Mouse (Mus musculus) adrenal gland, postnatal 10 days (tissue): ENCODE data around the gene Stradb. TPM values are rescaled to one million over a fixed set of nuclear protein-coding genes. Genes with fewer than 3 reads are reported as not detected.
A peak's percentile ranks its signal among the peaks of the same experiment; 100 is the strongest.

Experiments used
- DNase-seq: peaks from one replicate; pipeline ENCODE4 v3.0.0; 2021; ENCODE audit warnings: mixed read lengths
- total RNA-seq, 2 experiments: library from RNA; stranded (reverse); gene quantifications; 2 replicates each; pipeline ENCODE4 v1.2.3; 2021

Gene Stradb
- total RNA-seq, 2 experiments from 2014 or later: 36.2 to 51.2 TPM

DNA sequence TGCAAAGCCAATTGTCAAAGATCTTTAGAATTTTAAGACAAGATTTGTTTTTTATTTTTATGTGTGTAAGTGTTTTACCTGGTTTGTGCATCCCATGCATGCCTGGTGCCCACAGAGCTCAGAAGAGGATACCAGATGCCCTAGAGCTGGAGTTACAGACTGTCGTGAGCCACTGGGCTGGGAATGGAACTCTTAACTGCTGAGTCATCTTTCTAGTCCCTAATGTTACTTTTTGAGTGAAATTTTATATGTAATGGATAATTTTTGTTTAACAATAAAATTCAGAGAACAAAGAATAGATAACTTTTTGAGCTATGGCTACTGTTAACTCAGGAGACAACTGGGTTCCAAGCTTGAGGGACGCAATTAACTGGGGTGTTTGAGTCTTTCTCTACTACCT is 13.6 kb upstream of the Stradb start:
- no peak for DNase-seq

DNA sequence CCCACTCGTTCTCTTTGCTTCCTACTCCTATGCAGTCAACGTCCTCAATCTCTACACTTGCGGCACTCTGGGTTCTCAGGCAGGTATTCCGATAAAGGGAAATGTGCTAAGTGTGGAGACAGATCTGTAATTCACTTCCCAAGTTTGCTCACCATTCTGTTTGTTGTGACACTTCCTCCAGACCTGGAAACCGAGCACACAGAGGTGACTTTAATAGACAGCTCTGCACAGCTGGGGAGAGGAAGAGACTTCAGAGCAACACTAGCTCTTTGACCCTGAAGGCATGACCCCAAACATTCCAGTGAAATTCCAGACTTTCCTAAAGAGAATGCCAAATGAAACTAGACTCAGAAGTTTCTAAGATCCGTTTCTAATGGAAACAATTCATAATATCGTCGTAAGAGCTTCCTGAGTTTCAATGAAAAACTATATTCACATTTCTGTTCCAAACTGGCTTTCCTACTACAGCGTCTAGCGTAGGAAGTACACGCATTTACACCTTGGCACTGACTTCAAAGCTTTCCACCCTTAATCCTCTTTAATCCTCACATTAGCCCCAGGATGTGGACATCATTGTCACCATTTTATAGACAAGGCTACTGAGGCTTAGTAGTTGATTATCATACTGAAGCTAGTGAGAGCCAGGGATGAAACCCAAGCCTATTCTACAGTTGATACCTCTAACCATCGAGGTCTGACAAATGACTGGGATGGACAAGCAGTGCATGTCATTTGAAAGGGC is 12.0 kb upstream of the Stradb start:
- no peak for DNase-seq

DNA sequence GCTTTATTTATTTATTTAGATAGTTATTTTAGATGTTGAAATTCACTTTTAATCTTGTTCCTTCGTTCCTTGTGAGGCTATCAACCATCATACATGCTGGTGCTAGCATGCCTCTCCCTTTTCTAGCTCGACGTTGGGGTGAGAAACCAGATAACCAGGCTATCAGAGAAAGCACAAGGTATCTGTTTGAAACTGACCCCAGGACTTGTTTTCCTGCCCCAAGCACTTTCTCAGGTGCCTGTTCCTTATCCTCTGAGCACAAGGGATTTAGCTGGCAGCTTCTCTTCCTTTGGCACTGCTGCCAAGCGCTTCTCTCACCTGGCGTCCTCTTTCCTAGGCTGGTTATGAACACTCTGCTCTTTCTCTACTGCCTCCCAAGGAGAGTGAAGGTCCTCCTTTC is 10.9 kb upstream of the Stradb start:
- DNase-seq: no peak

DNA sequence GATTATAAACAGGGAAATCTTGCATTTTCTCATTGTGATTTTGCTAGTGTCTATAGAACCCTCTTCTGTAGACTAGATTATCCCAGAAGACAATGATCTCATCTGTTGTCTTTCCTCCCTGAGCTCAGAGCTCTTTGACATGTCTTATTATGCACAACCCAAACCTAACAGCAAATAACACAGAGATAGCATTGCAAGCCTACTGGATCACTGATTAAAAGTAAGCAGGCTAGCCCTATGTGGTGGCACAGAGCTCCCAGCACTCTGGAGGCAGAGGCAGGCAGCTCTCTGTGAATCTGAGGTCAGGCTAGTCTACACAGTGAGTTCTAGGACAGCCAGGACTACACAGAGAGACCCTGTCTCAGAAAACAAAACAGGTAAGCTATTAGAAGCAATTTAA is 10.5 kb upstream of the Stradb start:
- no peak for DNase-seq

DNA sequence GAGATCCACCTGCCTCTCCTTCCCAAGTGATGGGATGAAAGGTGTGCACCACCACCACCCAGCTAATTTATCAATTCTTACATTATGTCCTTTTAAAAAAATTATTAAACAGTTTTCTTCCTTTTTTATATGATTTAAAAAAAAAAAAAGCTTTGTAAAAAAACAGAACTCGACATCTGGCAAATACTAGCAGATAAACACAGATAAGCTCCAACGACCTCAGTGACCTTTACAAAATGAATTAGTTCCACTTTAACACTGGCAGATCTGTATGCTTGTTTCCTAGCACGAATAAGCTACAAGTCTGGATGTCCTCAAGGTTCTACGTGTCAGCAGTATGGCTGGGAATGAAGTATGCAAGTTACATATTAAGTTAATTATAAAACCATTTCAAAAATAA is 5.8 kb upstream of the Stradb start:
- no peak for DNase-seq

DNA sequence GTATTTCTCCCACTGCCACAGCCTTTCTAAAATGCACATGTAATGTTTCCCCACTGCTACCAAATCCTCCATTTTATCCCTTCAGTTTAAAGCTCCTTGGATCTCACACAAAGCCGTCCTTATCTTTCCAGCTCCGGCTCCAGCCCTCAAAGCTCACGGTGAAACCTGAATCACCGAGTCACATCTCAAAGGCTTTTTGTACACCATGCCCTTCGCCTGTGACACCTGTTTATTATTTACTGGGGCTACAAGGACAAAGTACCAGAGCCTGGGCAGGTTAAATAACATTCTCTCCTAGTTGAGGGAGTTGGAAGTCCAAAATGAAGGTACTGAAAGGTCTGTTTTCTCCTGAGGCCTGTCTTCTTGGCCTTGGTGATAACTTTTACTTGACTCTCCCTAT is 3.3 kb upstream of the Stradb start:
- no peak for DNase-seq

DNA sequence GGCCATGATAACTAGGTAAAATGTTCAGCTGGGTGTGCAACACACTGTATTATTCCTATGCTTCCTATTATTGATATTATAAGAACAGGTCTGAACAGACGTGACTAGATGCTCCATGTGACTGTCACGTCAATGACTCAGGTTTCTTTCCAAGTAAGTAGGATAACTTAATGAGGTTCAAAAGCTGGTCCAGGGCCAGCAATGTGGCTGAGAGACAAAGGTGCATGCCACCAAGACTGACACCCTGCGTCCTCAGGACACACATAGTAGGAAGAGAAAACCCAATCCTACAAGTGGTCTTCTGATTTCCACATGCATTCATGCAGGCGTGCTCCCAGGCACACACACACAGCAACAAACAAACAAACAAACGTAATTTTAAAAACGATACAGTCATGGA is 2.2 kb upstream of the Stradb start:
- DNase-seq: no peak

DNA sequence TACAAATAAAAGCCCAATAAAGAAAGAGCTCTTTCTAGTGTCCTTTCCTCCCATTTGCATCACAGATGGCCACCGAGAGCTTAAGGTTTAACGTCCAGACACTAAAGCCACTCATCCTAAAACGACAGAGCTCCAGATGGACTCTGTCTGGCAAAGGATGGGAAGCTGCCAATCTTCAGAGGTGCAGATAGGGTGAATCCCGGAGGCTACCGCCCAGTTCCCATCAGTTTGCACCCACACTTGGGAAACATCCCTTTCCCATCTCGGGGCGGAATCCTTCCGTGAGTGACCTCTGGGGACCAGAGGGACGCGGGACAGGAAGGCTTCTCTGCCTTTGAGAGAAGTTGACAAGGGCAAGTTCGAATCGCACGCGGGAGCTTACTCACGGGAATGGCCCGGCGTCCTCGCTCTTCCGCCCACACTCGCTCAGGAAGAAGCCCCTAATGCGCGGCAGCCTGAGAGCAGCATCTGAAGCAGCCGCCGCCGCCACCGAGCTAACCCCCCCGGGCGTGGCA is 414 bp upstream of the Stradb start:
- no peak for DNase-seq

DNA sequence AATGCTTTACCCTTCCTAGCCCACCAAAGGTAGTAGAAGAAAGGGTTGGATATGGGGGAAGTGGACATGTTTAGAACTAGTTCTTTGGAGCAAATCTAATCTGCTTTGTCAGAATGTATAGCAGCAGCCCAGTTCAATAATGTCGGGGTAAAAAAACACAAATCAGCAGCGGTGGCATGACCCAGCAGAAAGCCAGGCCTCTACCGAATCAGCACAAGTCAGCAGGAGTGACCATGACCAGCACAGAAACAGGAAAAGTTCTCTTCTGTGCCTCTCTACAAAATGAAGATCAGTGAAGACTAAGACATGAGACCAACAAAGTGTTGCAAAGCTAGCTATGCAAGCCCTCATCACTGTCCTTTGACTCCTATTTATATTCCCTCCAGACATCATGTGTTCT is 9.0 kb downstream of the Stradb start:
- no peak for DNase-seq

DNA sequence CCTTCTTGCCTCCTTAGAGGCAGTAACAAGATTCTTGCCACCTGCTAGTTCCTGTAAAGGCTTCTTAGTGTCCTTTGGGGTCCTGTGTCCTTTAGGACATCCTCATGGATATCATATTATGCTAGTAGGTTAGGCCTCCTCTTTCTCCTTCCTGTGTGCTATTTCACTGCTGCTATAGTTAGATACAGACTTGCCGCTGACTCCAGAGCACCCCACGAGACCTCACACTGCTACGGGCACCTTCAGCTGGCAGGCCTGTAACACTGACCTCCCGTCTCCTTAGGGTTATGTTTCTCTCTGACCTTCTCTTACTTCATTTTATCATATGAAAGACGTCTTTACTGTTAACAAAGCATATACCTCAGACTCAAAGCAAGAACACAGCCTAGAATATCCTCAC is 11.3 kb downstream of the Stradb start:
- no peak for DNase-seq

DNA sequence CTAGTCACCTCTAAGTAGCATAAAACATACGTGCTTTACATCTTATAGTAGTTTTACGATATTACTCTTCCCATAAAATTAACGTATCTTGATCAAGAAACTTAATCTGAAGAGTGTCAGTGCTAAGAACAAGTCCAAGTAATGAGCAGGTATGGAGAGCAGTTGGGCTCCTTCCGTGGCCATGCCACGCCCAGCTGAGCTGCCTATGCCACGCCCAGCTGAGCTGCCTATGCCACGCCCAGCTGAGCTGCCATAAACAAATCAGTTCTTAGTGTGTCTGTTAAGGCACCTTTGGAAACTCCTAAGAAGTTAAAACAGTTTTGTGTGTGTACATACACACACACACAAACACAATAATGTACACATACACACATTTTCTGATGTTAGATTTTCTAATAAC is 19.8 kb downstream of the Stradb start:
- no peak for DNase-seq

DNA sequence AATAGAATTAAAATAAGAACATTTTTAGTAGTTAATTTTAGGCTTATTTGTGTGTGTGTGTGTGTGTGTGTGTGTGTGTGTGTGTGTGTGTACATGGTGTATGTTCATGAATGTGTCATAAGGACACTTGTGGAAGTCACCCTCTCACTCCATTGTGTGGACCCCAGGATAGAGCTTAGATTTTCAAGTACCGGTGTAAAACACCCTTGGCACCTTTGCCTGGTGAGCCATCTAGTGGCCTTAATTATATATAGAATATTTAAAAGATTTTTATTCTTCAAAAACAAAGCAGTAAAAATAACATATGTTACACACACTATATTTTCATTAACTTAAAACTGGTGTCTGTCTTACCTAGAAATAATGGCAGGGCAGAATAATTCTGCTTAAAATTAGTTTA is 20.4 kb downstream of the Stradb start:
- DNase-seq: no peak

DNA sequence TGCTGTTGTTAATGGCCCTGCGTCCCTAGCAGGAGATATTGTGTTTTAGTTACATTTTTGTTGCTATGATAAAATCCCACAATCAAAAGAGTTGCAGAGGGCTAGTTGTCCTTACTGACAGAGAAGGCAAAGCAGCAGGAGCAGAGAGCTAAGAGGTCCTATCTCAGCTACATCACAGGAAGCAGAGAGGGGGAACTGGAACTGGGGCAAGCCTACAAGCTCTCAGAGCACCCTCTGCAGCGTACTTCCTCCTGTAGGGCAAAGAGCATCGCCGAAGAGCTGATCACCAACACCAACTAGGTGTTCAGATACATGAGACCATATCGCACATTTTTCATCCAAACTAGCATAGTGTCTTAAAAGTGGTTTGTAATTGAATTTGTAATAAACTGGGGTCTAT is 22.0 kb downstream of the Stradb start:
- no peak for DNase-seq

DNA sequence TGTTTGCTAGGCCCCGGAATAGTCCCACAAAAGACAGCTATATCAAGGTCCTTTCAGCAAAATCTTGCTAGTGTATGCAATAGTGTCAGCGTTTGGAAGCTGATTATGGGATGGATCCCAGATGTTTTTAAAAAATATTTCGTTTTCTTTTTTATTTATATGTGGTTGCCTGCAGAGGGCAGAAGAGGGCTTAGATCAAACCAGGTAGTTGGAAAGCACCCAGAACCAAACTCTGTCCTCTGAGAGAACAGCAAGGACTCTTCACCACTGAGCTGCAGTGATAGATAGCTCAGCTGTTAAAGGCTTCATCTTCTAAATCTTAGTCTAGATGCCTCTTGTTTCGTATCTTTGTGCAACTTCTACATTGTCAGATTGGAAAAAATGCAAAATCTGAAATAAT is 35.9 kb downstream of the Stradb start:
- DNase-seq: peak; percentile 53

DNA sequence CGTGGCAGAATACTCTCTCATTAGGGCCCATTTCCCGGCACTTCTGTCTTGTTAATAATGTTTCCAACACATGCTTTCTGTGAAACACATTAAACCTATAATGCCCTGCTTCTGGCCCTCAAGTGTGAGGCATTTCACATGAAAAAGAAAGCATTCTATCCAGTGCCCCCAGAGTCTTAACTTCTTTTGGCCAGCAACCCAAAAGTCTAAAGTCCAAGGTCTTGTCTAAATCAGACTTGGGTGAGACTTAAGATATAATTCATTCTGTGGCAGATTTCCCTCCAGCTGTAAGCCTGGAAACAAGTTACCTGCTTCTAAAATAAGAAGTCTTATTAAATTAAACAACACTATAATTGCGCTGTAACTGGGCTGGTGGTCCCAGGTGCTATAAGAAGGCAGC is 48.2 kb downstream of the Stradb start:
- DNase-seq: no peak

DNA sequence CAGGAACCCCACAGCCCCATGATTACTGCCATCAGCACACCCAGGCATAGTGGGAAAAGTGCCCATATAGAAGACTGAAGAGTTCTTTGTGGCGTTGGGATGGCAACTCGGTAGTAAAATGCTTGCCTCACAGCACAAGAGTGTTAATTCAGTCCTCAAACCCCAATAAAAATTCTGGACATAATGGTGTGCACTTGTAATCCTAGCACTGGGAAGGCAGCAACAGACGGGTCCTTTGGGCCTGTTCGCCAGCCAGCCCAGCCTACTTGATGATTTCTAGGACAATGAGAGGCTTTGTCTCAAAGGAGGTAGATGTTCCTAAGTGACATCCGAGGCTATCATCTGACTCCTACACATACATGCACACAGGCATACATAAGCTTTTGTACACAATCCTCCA is 64.4 kb downstream of the Stradb start:
- no peak for DNase-seq

Other genes starting within 250 kb of the Stradb start
- 10 to 100 TPM; 25.9 to 26.3 TPM for gene Casp8, start 178.1 kb upstream of the Stradb start, total RNA-seq
- gene Trak2, start 92 bp upstream of the Stradb start, total RNA-seq: 10 to 100 TPM; 38.9 to 54.9 TPM
- not detected for gene C2cd6, start 121.4 kb downstream of the Stradb start, total RNA-seq
- 10 to 100 TPM; 15.2 to 15.3 TPM for gene Tmem237, start 146.9 kb downstream of the Stradb start, total RNA-seq
- gene Mpp4, start 189.9 kb downstream of the Stradb start, total RNA-seq: under 1 TPM; 0.69 to 0.94 TPM